In genomic region chr16:10727630-10728029, GRCm38 (mm10) we compare ENCODE assay signal across 26 mouse cellular contexts. TPM values are rescaled to one million over a fixed set of nuclear protein-coding genes. Genes with fewer than 3 reads are reported as not detected.
DNase-seq lines count a peak whose midpoint lies in the region; ATAC-seq and TF ChIP-seq lines count a peak whose summit lies in the region.
"Had no signal": no experiment of that assay in that cellular context is flagged by ENCODE, and none has a peak within 500 bp of the region (broad histone marks: within the 10 kb centered on the region; RNA-seq: fewer than 3 reads in every experiment).

No protein-coding gene starts in this region.

- peak overlapping the region; percentile 9; the same call in 1 of the 2 replicates for H3K27ac ChIP-seq in neural tube, embryonic 13.5 days (replicated peaks)
- 0 out of 2 replicates have a peak overlapping the region, but pooled peaks have one; percentile 20 for H3K27ac ChIP-seq in lung, postnatal 0 days (ENCODE audit: low read length)
- H3K27ac ChIP-seq: embryonic facial prominence, embryonic 12.5 days; embryonic facial prominence, embryonic 15.5 days; heart, embryonic 15.5 days; hindbrain, embryonic 10.5 days; hindbrain, embryonic 13.5 days had no signal

- H3K4me2 ChIP-seq in neural tube, embryonic 13.5 days = no peak overlapping the region
- H3K4me2 ChIP-seq in lung, postnatal 0 days (replicated peaks; ENCODE audit: low read depth, low read length) = no peak overlapping the region
- H3K4me2 ChIP-seq: embryonic facial prominence, embryonic 12.5 days; embryonic facial prominence, embryonic 15.5 days; heart, embryonic 12.5 days; heart, embryonic 15.5 days; hindbrain, embryonic 13.5 days had no signal

- ATAC-seq in neural tube, embryonic 13.5 days (ENCODE audit: low read depth) = no peak
- ATAC-seq in lung, postnatal 0 days = peak; percentile 88
- ATAC-seq in cerebellum, adult (ENCODE audit: insufficient number of reproducible peaks, low FRiP score, low TSS enrichment) = no peak
- ATAC-seq: CD4-positive, CD25-positive, alpha-beta regulatory T cell, adult 4 months; forebrain, embryonic 14.5 days; hindbrain, embryonic 16.5 days had no signal

- DNase-seq in neural tube, embryonic 10.5 days (ENCODE audit: extremely low spot score, low spot score) = no peak
- DNase-seq in lung, postnatal 0 days (ENCODE audit: low spot score) = peak; percentile 90
- peak; percentile 60 for DNase-seq in lung, postnatal 25 days (ENCODE audit: low spot score)
- no peak for DNase-seq in gastrocnemius, postnatal 4 days (ENCODE audit: low spot score in 2 of 2)
- no peak for DNase-seq in cerebellum, adult 8-10 months
- DNase-seq: adrenal gland, adult 2 months; adrenal gland, postnatal 14 days; cerebellum, adult 18-20 months; cerebellum, adult 9-11 months; cerebellum, postnatal 25 days; gastrocnemius, postnatal 10 days; gastrocnemius, postnatal 36 days; heart, adult 11 months; heart, postnatal 10 days; heart, postnatal 36 days had no signal

- TF ChIP-seq EP300 in lung, postnatal 0 days (IDR thresholded peaks at IDR 0.05) = peak; percentile 82

- H3K9ac ChIP-seq in neural tube, embryonic 13.5 days = no peak overlapping the region
- no peak overlapping the region for H3K9ac ChIP-seq in lung, postnatal 0 days (replicated peaks; ENCODE audit: low read depth)
- H3K9ac ChIP-seq: embryonic facial prominence, embryonic 12.5 days; embryonic facial prominence, embryonic 15.5 days; heart, embryonic 12.5 days; heart, embryonic 15.5 days; hindbrain, embryonic 13.5 days had no signal

- no peak for TF ChIP-seq CTCF in lung, postnatal 0 days (IDR thresholded peaks at IDR 0.05)

- H3K27me3 ChIP-seq in neural tube, embryonic 13.5 days = no peaks in the 10 kb centered on the region
- H3K27me3 ChIP-seq in lung, postnatal 0 days (replicated peaks; ENCODE audit: insufficient read depth, low read length) = no peaks in the 10 kb centered on the region
- H3K27me3 ChIP-seq: embryonic facial prominence, embryonic 12.5 days; embryonic facial prominence, embryonic 15.5 days; heart, embryonic 12.5 days; heart, embryonic 15.5 days; hindbrain, embryonic 13.5 days had no signal

- peaks cover 15% of the 10 kb centered on the region for H3K4me1 ChIP-seq in neural tube, embryonic 13.5 days (replicated peaks)
- peaks cover 10% of the 10 kb centered on the region; the same call in 1 of the 2 replicates for H3K4me1 ChIP-seq in lung, postnatal 0 days (ENCODE audit: insufficient read depth, low read depth, low read length)
- H3K4me1 ChIP-seq: embryonic facial prominence, embryonic 12.5 days had no signal

- H3K36me3 ChIP-seq in neural tube, embryonic 13.5 days = no peaks in the 10 kb centered on the region
- no peaks in the 10 kb centered on the region for H3K36me3 ChIP-seq in lung, postnatal 0 days (ENCODE audit: insufficient read depth, low read length)
- H3K36me3 ChIP-seq: embryonic facial prominence, embryonic 12.5 days; embryonic facial prominence, embryonic 15.5 days; heart, embryonic 12.5 days; heart, embryonic 15.5 days; hindbrain, embryonic 10.5 days had no signal

- WGBS in neural tube, embryonic 13.5 days = 86% methylated on average over 4 of the region's 4 CpGs
- WGBS in lung, postnatal 0 days = 16% methylated on average over 4 of the region's 4 CpGs

- no peaks in the 10 kb centered on the region for H3K9me3 ChIP-seq in neural tube, embryonic 13.5 days
- H3K9me3 ChIP-seq in lung, postnatal 0 days (ENCODE audit: low read length) = no peaks in the 10 kb centered on the region
- H3K9me3 ChIP-seq: embryonic facial prominence, embryonic 12.5 days; embryonic facial prominence, embryonic 15.5 days; heart, embryonic 12.5 days; heart, embryonic 15.5 days; hindbrain, embryonic 10.5 days; hindbrain, embryonic 13.5 days had no signal

- H3K4me3 ChIP-seq in neural tube, embryonic 13.5 days = no peak overlapping the region
- no peak overlapping the region for H3K4me3 ChIP-seq in lung, postnatal 0 days (ENCODE audit: low read depth, low read length)
- H3K4me3 ChIP-seq: embryonic facial prominence, embryonic 12.5 days; embryonic facial prominence, embryonic 15.5 days; heart, embryonic 12.5 days; heart, embryonic 15.5 days; hindbrain, embryonic 10.5 days; hindbrain, embryonic 13.5 days had no signal

RNA-seq across cellular contexts. Expression of gene Socs1, which starts 57.7 kb away (rescaled TPM):
- polyA plus RNA-seq in neural tube, embryonic 13.5 days (2015; fragmentation: Nextera tagmentation; extraction: Ambion mirVana) = 3.7 and 4.2 TPM in 2 replicates
- polyA plus RNA-seq in lung, postnatal 0 days (2015; fragmentation: Nextera tagmentation; extraction: Ambion mirVana) = 9.0 and 13.4 TPM in 2 replicates
- 1 to 10 TPM; 2.9 to 3.2 TPM for total RNA-seq in gastrocnemius, postnatal 4 days (2021)

Comparison
In these comparisons a context has a peak if more than half of its experiments do, and no peak if none do; other contexts are left out.
1. DNase-seq: peak in lung, postnatal 0 days (single experiment) and lung, postnatal 25 days (single experiment); none in neural tube, embryonic 10.5 days (single experiment), gastrocnemius, postnatal 4 days (0 of 2) and cerebellum, adult 8-10 months (single experiment).